Mouse (Mus musculus): ENCODE measurements at regions not wholly inside any gene's neighbourhood (a gene's known extent, or its start where the extent isn't known, plus 50 kb on each side); places are given as distances from the start of the nearest gene placed in this dataset.

DNA sequence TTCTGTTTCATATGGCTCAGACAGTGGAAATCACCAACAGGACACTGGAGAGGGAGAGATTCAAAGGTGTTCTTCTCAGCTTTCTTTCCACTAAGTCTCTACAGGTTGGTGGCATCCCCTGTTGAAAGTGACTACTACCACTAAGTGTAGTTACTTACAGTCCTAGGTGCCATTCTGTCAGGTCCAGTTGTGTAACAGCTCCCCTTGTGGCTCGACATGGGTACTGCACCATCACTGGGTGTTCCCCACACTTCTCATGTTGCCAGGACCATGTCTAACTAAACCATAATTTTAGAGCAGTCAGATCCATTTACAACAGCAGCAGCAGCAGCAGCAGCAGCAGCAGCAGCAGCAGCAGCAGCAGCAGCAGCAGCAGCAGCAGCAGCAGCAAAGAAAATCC, 151.1 kb downstream of the Foxa2 start:
- ATAC-seq, result 0 out of 2 replicates have a peak, but pooled peaks have one; percentile 40
- H3K9ac ChIP-seq (ENCODE audit: low read length), result no peak overlapping the region

GRCm38 (mm10) chr2:147894213-147894612, 152.6 kb downstream of the Foxa2 start:
- Histone ChIP-seq H3K9me3 (replicated peaks; ENCODE audit: control insufficient read depth, low read length) (no peaks in the 10 kb centered on the region), H3K4me3 (ENCODE audit: low read depth, low read length) (no peak overlapping the region), H3K27me3 (replicated peaks; ENCODE audit: control insufficient read depth, insufficient read depth, low read length) (no peaks in the 10 kb centered on the region), H3K4me1 (ENCODE audit: control insufficient read depth, insufficient read depth, low read length) (no peaks in the 10 kb centered on the region), H3K27ac (ENCODE audit: low read depth, low read length) (no peak overlapping the region), H3K4me2 (ENCODE audit: low read length) (no peak overlapping the region), H3K36me3 (ENCODE audit: control insufficient read depth, insufficient read depth, low read length) (no peaks in the 10 kb centered on the region), H3K9ac (ENCODE audit: low read length) (no peak overlapping the region)
- ATAC-seq (no peak), DNase-seq (ENCODE audit: low spot score) (no peak)
- 27% methylated on average over 1 of the region's 1 CpGs for WGBS

More for the DNA sequence above, 151.1 kb downstream of the Foxa2 start:
- no peaks in the 10 kb centered on the region for H3K4me1 ChIP-seq (ENCODE audit: control insufficient read depth, insufficient read depth, low read length)
- peak; percentile 50 for DNase-seq (ENCODE audit: low spot score)
- no peaks in the 10 kb centered on the region for H3K36me3 ChIP-seq (ENCODE audit: control insufficient read depth, insufficient read depth, low read length)
- H3K27me3 ChIP-seq (replicated peaks; ENCODE audit: control insufficient read depth, insufficient read depth, low read length), result no peaks in the 10 kb centered on the region
- WGBS, result 0% methylated on average over 1 of the region's 1 CpGs
- no peak overlapping the region for H3K27ac ChIP-seq (ENCODE audit: low read depth, low read length)
- H3K4me3 ChIP-seq (ENCODE audit: low read depth, low read length), result no peak overlapping the region
- no peak overlapping the region for H3K4me2 ChIP-seq (ENCODE audit: low read length)
- no peaks in the 10 kb centered on the region for H3K9me3 ChIP-seq (replicated peaks; ENCODE audit: control insufficient read depth, low read length)

DNA sequence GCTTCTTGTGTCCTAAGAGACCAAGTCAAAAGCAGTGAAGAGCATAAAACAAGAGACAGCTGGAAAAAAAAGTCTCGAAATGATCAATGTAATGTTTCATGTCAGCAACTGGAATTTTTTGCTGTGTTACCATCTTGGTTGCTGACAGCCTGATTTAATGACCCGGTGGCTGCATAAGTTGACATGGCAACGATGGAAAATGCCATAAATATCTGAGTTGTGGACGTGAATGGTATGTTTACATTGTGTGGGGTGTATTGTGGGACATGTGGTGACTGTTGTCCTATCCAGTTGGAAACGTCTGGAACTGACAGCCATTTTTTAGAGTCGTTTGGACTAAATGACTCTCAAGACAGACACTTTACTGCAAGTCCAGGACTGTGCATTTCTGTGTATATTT, 160.6 kb downstream of the Foxa2 start:
- Histone ChIP-seq H3K4me3 (ENCODE audit: low read depth, low read length) (no peak overlapping the region), H3K27ac (ENCODE audit: low read depth, low read length) (no peak overlapping the region), H3K9me3 (replicated peaks; ENCODE audit: control insufficient read depth, low read length) (no peaks in the 10 kb centered on the region), H3K27me3 (replicated peaks; ENCODE audit: control insufficient read depth, insufficient read depth, low read length) (no peaks in the 10 kb centered on the region), H3K36me3 (ENCODE audit: control insufficient read depth, insufficient read depth, low read length) (no peaks in the 10 kb centered on the region), H3K4me1 (ENCODE audit: control insufficient read depth, insufficient read depth, low read length) (no peaks in the 10 kb centered on the region), H3K9ac (ENCODE audit: low read length) (no peak overlapping the region), H3K4me2 (ENCODE audit: low read length) (no peak overlapping the region)
- WGBS, result 68% methylated on average over 6 of the region's 6 CpGs
- ATAC-seq (no peak), DNase-seq (ENCODE audit: low spot score) (no peak)

DNA sequence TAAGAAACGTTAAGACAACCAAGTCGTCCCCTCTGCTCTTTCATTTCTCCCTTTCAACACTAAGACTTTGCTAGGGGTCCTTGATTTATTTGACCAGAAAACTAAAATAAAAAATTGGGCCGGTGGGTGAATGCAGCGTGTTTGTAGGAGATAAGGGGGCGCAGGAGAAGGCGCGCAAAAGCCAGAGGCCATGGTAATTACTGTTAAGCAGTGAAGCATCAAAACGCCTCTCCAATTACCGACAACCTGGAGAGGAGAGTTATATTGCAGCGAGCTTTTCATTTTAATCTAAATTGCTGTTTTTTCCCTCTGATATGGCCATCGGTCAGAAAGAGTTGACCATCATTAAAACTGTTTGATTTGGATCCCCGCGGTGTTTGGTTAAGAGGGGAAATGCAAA, 168.9 kb downstream of the Foxa2 start:
- ATAC-seq (no peak), DNase-seq (ENCODE audit: low spot score) (peak; percentile 28)
- WGBS, result 4% methylated on average over 13 of the region's 13 CpGs
- Histone ChIP-seq H3K4me2 (ENCODE audit: low read length) (peak overlapping the region; percentile 46; the same call in 1 of the 2 replicates), H3K9ac (ENCODE audit: low read length) (no peak overlapping the region), H3K36me3 (ENCODE audit: control insufficient read depth, insufficient read depth, low read length) (no peaks in the 10 kb centered on the region), H3K4me3 (ENCODE audit: low read depth, low read length) (no peak overlapping the region), H3K27me3 (replicated peaks; ENCODE audit: control insufficient read depth, insufficient read depth, low read length) (peaks cover 7% of the 10 kb centered on the region; the same call in 1 of the 2 replicates), H3K4me1 (ENCODE audit: control insufficient read depth, insufficient read depth, low read length) (peaks cover 5% of the 10 kb centered on the region), H3K9me3 (replicated peaks; ENCODE audit: control insufficient read depth, low read length) (no peaks in the 10 kb centered on the region), H3K27ac (ENCODE audit: low read depth, low read length) (no peak overlapping the region)

- peaks cover 5% of the 10 kb centered on the region for H3K4me1 ChIP-seq (ENCODE audit: control insufficient read depth, insufficient read depth, low read length)
- H3K9me3 ChIP-seq (replicated peaks; ENCODE audit: control insufficient read depth, low read length), result no peaks in the 10 kb centered on the region
- peak overlapping the region; percentile 15 for H3K4me3 ChIP-seq (ENCODE audit: low read depth, low read length)
- peaks cover 7% of the 10 kb centered on the region; the same call in 1 of the 2 replicates for H3K27me3 ChIP-seq (replicated peaks; ENCODE audit: control insufficient read depth, insufficient read depth, low read length)
- DNase-seq (ENCODE audit: low spot score), result no peak
- no peaks in the 10 kb centered on the region for H3K36me3 ChIP-seq (ENCODE audit: control insufficient read depth, insufficient read depth, low read length)
- under 1% methylated on average over 4 of the region's 4 CpGs for WGBS
- peak overlapping the region; percentile 46 for H3K4me2 ChIP-seq (ENCODE audit: low read length)
- peak overlapping the region; percentile 9; the same call in 1 of the 2 replicates for H3K9ac ChIP-seq (ENCODE audit: low read length)
- ATAC-seq, result no peak
- H3K27ac ChIP-seq (ENCODE audit: low read depth, low read length), result no peak overlapping the region
Measured at GRCm38 (mm10) chr2:147877543-147877904, 169.2 kb downstream of the Foxa2 start.

DNA sequence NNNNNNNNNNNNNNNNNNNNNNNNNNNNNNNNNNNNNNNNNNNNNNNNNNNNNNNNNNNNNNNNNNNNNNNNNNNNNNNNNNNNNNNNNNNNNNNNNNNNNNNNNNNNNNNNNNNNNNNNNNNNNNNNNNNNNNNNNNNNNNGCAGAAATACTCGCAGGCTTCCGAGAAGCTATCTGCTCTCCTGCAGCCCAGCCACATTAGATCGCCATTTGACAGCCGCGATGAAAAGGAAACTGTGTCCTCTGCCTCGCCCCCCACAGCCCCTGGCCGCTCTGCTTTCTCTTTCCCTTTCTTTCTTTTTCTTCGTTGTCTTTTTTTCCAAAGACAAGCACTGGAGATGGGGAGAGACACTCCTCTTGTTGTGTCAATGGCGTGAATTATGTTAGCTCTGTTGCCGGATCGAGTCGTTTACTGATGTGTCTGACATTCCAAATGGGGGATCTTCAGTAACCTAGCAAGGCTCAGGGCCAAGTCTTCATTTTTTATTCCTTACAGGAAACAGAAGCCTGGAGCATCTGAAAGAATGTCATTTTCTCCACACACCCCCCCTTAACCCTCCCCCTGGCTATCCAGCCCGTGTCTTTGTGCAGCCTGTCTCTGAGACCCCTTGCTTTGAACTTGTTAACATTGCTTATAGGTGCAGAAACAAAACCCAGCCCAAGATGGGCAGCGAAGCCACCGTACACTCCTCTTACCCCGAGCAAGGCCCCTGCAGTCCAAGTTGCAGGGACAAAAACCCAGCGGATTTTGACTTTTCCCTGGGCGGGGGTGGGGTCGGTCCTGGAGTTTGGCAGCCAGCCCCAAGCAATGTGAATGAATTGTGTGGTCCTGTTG, 169.8 kb downstream of the Foxa2 start:
- Histone ChIP-seq H3K9ac (ENCODE audit: low read length) (peak overlapping the region; percentile 9; the same call in 1 of the 2 replicates), H3K9me3 (replicated peaks; ENCODE audit: control insufficient read depth, low read length) (no peaks in the 10 kb centered on the region), H3K4me2 (ENCODE audit: low read length) (peak overlapping the region; percentile 46), H3K27ac (ENCODE audit: low read depth, low read length) (no peak overlapping the region), H3K27me3 (replicated peaks; ENCODE audit: control insufficient read depth, insufficient read depth, low read length) (peaks cover 7% of the 10 kb centered on the region; the same call in 1 of the 2 replicates), H3K36me3 (ENCODE audit: control insufficient read depth, insufficient read depth, low read length) (no peaks in the 10 kb centered on the region), H3K4me3 (ENCODE audit: low read depth, low read length) (peak overlapping the region; percentile 15), H3K4me1 (ENCODE audit: control insufficient read depth, insufficient read depth, low read length) (peaks cover 5% of the 10 kb centered on the region)
- ATAC-seq (0 out of 2 replicates have a peak, but pooled peaks have one; percentile 50), DNase-seq (ENCODE audit: low spot score) (peak; percentile 36)
- WGBS, result 3% methylated on average over 19 of the region's 19 CpGs

DNA sequence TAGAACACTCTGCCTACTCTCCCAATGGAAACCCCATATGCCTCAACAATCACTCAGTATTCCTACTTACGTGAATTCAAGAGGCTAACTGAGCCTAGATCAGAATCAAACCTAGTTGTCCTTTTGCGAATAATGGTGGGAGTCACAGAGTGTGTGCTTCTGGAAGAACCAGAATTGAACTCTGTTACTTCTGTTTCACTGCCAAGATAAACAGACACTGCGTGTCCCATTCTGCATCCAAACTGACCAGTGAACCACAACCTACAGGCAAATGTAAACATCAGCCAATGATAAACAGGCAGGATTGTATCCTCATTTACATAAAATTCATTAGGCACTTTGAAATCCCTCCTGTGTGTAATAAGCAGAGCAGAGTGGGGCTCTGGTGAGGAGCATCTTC, 173.8 kb downstream of the Foxa2 start:
- Histone ChIP-seq H3K27ac (ENCODE audit: low read depth, low read length) (no peak overlapping the region), H3K36me3 (ENCODE audit: control insufficient read depth, insufficient read depth, low read length) (no peaks in the 10 kb centered on the region), H3K4me1 (ENCODE audit: control insufficient read depth, insufficient read depth, low read length) (peaks cover 5% of the 10 kb centered on the region), H3K27me3 (replicated peaks; ENCODE audit: control insufficient read depth, insufficient read depth, low read length) (peaks cover 7% of the 10 kb centered on the region; the same call in 1 of the 2 replicates), H3K4me3 (ENCODE audit: low read depth, low read length) (no peak overlapping the region), H3K9ac (ENCODE audit: low read length) (no peak overlapping the region), H3K4me2 (ENCODE audit: low read length) (no peak overlapping the region), H3K9me3 (replicated peaks; ENCODE audit: control insufficient read depth, low read length) (no peaks in the 10 kb centered on the region)
- DNase-seq (ENCODE audit: low spot score), result no peak
- 94% methylated on average over 3 of the region's 3 CpGs for WGBS
- no peak for ATAC-seq

DNA sequence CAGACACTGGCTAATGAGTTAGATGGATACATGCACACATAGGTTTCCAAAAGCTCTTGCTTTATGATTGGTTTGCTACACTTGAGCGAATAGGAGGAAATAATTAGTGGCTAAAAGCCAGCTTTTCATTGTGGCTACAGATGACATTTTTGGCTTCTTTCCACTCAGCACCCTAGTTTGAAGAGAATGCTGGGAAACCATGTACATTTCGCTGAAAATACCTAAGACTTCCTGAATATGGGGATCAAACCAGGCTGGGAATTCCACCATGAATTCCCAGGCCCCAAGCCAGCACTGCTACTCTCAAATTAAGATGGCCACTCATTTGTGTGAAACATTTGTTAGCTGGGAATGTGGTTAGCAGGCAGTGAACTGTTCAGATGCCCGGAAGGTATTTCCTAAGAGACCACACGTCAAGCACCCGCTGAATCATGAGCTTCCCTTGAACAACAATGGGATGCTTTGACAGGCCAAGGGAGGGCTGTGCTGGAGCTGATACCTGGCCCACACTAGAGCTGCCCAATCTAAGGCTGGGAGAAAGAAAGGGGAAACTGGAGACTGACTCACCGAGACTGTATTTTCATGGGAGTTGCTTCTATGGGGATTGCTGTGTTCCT, 195.5 kb downstream of the Foxa2 start:
- no peaks in the 10 kb centered on the region for H3K27me3 ChIP-seq (replicated peaks; ENCODE audit: control insufficient read depth, insufficient read depth, low read length)
- H3K4me2 ChIP-seq (ENCODE audit: low read length), result no peak overlapping the region
- H3K36me3 ChIP-seq (ENCODE audit: control insufficient read depth, insufficient read depth, low read length), result no peaks in the 10 kb centered on the region
- no peaks in the 10 kb centered on the region for H3K4me1 ChIP-seq (ENCODE audit: control insufficient read depth, insufficient read depth, low read length)
- no peak for DNase-seq (ENCODE audit: low spot score)
- no peak overlapping the region for H3K4me3 ChIP-seq (ENCODE audit: low read depth, low read length)
- 81% methylated on average over 6 of the region's 6 CpGs for WGBS
- no peaks in the 10 kb centered on the region for H3K9me3 ChIP-seq (replicated peaks; ENCODE audit: control insufficient read depth, low read length)
- no peak overlapping the region for H3K27ac ChIP-seq (ENCODE audit: low read depth, low read length)
- no peak for ATAC-seq
- H3K9ac ChIP-seq (ENCODE audit: low read length), result no peak overlapping the region

Measured in forebrain, embryonic 14.5 days (tissue).